Mouse (Mus musculus) hindlimb bud, embryonic 11.5 days (tissue): ENCODE results near the gene Kctd4.
"Not testable (repeated sequence)": the region's sequence is repeated elsewhere in the genome, so short reads cannot be mapped to it uniquely, and the experiment has no call there.

ENCODE experiments used
- DNase-seq: peaks from one replicate; pipeline ENCODE4 v3.0.0-alpha.2; 2012; ENCODE audit warnings: low read depth, low spot score; ENCODE audit errors: extremely low spot score

Gene Kctd4

DNA sequence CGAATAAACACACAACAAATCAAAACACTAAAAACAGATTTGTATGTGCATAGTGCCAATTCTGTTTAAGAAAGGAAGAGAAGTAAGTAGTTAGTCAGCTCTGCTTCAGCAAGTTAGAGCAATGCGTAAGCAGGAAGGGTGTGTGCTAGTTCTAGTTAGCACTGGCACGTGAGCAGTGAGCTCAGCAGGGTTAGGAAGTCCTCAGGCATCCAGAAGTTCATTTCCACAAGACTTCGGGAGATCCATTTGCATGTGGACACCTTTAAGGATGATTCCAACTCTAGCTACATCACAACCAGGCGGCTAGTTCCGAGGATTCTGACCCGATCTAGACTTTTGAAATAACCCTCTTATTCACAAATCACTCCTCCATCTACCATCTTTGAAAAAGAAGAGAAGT, at the start of gene Kctd4:
Kctd4 (plus strand) TSS at position 244 of the 400 bp plus-strand sequence.
- DNase-seq: no peak

DNA sequence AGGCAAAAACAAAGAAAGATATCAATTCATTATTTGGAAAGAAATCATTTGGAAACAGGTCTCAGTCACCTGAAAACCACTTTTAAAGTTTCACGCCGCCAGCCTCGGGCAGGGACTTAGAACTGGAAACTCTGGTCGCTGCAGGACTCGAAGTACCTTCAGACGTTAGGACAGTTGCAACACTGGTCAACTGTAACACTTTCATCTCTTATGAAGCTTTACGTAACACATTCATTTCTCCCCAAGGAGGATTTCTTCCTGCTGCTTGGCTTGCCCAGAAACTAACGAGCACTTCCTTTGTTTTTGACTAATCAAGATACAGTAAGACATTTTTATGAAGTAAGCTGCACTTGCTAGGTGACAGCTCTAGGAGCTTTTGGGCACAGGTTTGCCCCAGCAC, 47.9 kb upstream of the Kctd4 start:
- no peak for DNase-seq

DNA sequence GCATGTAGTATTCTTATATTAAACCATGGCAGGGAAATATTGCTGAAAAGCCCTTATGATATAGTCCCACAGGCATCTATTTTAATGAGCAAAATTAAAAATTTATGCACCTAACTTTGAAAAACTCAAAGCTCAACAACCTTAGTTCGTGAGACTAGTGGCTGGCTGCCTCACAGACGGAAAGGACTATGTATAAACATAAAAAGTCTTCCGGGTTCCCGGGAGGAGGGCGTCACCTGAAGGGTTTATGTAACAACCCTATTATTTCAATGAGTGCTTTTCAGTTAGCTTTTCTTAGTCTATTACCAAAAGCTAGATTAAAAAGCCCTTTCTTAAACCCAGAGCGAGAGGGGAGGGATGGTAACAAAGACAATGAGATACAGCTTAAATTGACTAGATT, 42.8 kb upstream of the Kctd4 start:
- no peak for DNase-seq

DNA sequence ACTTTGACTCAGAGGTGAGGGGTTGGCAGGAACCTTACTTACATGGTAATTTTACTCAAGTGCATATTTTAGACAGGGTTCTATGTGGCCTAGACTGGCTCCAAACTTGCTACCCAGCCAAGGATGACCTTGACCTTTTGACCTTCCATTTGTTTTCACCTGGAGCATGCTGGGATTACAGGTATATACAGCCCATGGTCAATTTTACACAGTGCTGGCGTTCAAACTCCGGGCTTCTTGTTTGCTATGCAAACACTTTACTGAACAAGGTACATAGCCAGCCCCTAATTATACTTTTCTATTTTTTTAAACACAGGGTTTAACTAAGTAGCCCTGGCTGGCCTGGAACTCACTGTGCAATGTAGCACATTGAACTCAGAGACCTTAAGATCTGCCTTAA, 42.1 kb upstream of the Kctd4 start:
- no peak for DNase-seq

DNA sequence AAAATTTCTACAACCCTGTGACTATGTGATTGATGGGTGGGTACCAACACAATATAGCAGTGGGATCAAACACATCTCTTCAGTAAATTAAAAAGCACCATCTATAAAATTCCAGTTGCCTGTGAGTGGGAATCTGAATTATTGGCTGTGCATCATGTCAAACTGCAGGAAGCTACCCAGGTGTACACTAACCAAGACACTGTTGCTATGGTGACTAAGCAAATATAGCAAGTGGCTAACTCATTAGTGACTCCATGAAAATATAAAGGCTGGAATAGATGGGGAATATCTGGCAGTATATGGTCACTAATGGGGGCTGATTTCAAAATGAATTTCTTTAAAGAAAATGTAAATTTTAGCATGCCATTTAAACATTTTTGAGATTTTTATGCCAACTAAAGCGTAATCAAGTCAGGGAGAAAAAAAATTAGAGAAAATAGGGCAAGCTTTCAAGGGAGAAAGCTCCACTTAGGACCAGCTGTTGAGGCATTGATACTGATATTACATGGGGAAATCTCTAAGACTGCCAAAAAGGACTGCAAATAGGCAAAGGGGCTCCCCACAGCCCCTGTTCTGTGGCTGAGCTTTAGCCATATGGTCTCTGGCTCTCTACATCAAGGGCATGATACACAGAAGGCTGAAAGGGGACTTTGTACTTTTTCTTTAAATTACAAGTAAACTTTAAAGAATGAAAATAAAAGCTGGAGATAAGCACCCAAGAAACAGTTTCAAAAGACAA, 31.3 kb upstream of the Kctd4 start:
- no peak for DNase-seq

DNA sequence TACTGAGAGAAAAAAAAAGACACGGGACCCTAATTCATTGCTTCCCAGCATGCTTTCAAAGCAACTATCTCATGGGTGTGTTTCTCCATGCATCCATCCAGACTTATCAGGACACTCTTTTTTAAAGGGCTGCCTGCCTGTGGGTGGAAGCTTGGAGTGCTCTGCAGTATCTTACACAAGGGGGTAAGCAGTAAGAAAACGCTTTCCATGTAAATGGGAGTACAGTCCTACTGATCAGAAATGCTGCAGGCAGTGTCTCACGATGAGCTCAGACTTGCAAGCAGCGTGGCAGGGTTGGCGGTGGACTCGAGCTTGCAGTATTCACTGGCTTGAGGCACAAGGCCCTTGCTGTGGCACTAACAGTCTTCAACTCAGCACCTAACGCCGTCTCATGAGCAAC, 25.1 kb upstream of the Kctd4 start:
- DNase-seq: not testable (repeated sequence)

DNA sequence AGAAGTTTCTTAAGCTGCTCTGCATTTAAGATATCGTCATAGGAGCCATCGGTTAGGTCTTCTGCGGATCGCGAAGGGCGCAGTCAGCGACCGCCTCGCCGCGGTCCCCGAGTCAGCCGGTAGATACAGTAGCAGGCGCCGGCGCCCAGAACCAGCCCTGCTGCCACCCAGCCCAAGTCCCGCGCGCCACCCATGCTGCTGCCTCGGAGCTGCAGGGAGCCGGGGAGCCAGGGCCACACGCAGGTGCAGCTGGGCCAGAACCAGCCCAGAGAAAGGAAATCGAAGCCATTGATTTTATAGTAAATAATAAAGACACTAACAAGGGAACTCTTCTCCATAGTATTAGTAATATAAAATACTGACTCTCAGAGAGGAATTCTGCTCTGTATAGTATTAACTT, 23.5 kb upstream of the Kctd4 start:
- no peak for DNase-seq

DNA sequence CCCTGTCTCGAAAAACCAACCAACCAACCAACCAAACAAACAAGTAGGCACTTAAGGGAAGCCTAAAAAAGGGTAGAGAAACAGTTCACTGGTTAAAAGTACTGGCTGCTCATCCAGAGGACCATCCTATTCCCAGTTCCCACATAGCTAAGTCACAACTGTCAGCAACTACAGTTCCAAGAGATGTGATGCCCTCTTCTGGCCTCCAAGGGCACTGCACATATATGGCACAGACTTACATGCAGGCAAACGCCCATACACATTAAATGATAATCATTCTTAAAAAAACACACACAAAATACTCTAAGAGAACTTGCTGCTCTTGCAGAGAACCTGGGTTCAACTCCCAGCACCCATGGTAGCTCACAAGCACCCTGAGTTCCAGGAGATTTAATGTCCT, 20.4 kb upstream of the Kctd4 start:
- DNase-seq: no peak

DNA sequence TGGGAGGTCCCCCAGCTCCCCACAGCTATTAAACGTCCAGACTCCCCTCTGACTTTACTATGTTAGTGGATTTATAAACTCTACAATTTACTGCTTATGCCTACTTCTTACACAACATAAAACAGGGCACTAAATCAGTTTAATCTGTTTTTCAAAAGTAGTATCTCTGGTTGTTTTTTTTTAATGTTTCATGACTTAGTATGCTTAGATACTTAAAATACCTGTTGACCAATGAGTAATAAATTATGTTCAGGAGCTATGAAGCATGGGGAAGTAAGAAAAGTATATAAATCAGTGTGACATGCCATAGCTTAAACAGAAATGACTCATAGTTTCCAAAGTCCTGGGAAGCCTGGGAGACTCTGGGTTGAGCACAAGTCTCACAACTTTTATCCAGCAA, 17.1 kb upstream of the Kctd4 start:
- no peak for DNase-seq

DNA sequence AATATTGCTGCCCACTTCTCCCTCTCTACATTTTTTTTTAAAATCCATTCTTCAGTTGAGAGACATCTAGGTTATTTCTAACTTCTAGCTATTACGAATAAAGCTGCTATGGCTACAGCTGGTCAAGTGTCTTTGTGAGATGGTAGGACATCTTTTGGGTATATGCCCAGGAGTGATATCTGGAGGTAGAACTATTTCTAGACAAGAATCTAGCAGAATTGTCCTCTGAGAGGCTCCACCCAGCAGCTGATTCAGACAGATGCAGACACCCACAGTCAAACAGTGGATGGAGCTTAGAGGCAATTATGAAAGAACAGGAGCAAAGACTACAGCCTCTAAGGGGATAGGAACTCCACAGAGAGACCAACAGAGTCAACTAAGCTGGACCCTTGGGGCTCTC, 13.3 kb upstream of the Kctd4 start:
- DNase-seq: no peak

DNA sequence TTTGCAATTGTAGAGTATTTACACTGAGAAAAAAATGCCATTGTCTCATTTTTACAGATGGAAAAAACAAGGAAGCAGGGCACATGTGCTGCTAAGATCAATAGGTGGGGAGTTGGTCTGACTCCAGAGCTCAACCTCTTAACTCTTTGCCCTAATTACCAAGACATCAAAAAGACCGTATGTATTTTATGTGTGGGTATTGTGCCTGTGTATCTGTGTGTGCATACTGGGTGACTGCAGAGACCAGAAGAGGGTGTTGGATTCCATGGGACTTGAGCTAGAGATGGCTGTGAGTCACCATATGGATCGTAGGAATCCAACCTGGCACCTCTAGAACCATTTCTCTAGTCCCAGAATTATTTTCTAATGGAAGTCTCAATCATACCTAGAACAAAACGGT, 12.4 kb upstream of the Kctd4 start:
- DNase-seq: no peak

DNA sequence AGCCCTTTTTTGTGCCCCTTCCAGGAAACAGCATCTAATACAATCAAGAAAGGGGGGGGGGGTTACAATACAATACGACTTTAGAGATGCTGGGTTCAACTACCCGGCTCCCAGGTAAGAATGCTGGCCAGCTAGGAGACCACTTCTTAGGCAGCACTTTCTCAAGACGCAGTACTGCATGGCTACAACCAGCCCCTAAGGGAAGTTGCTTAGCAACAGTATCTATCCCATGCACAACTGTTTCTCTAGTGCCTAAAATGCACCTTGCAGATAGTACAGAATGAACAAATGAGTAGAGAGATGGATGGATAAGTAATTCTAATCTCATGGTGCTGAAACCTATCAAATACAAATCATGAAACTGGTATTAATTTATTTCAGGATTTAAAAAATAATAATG, 7.1 kb upstream of the Kctd4 start:
- no peak for DNase-seq

DNA sequence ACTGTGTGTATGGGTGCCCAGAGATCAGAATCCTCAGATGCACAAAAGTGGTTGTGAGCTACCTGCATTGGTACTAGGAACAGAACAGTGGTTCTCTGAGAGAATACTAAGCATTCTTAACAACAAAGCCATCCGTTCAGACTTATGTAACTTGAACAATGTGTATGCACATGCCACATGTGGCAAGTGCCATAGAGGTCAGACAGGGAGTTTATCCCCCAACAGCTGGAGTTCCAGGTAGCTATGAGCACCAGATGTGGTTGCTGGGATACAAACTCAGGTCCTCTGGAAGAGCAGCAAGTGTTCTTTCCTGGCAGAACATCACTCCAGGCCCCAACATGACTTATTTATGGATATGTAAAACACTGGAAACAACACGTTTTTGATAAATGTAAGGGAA, 1.8 kb upstream of the Kctd4 start:
- DNase-seq: peak; percentile 63

DNA sequence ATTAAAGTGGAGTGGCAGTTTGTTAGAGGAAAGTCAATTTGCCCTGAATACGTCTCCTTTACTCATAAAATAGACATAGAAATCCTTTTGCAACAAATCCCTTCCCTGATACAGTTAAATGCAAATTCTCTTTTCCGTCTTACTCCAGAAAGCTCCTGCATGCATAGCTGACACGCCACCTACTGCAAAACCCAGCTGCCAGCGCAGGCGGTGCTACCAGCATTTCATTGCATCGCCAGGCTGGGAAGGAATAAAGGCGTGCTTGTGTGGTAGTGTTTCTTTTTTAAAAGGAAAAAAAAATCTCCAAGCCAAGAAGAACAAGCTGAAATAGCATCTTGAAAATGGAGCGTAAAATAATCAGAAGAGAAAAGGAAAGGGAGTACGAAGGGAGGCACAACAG, 7.4 kb downstream of the Kctd4 start:
- no peak for DNase-seq

DNA sequence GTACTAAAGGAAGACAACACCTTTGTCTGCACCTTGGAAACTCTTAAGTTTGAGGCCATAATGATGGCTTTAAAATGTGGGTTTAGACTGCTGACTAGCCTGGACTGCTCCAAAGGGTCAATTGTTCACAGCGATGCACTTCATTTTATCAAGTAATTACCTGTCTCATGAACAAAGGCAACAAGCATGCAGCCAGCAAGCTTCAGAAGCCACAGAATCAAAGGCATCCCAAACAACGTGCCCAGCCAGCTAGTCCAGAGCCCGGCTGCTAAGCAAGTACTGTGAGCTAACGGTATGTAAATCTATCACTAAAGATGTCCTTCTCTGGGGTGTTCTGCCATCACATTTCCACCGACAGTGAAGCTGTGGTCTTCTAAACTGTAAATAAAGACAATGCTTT, 8.4 kb downstream of the Kctd4 start:
- DNase-seq: no peak

DNA sequence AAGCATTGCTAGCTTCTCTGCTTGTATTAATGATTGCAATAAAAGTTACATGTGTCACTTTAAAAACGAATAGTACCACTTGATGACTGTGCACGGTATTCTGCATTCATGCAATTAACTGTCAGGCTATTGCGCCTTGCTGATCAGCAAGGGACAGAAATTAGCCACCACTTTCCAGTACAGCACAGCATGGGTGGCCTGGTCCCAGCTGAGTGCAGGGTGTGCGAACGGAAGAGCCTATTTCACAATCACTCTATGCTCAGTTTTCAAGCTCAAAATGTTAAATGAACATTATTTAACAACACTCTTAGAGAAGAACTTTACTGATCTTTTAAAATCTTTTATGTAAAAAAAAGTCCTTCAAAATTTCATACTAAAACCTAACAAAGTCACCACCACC, 9.2 kb downstream of the Kctd4 start:
- DNase-seq: no peak

DNA sequence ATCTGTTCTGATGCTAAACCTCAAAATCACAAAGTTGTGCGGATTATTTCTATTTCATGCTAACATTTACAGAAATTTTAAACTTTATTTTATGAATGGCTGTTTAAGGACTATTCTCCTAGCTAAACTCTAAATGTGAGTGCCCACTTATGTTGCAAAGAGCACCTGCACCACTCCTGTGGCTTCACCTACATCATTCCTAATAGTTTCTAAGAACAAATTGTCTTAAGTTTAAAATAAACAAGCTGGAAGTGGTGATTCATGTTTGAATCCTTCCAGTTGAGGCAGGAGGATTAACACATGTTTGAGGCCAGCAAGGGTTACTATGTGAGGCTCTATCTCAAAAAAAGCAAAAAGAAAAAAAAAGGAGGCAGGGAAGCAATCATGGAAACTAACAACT, 9.6 kb downstream of the Kctd4 start:
- no peak for DNase-seq

DNA sequence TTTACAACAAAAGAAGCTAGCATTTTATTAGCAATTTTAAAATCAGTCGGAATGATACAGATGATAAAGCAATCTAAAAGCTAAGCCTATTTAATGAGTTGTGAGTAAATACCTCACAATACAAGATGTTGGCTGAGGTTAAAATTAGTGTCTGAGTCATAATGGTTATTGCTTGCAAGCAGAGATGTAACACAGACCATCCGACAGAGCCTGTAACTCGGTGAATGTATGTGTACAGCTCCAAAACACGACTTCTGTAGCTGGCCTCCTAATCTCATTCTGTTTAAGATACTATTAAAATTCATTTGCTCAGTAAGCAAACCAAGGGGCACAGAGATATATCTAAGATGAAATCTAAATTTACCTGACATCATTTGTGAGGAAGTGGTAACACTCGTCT, 12.5 kb downstream of the Kctd4 start:
- DNase-seq: no peak

DNA sequence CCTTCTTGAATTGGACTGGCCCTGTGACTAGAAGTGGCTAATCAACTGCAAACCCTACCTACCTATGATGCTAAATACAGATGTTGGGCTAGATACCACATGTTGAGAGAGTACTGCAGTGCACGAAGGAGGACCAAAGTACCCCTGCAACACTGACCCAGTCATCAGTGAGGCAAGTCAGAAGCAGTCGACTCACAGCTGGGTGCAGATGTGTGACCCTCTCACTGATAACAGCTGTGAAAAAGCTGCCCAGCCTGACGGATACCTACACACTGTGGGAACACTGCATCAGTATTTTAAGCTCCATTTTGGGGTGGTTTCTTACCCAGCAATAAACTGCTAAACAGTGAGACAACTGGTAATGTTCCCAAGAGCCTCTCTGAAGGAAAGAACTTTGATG, 21.3 kb downstream of the Kctd4 start:
- no peak for DNase-seq

DNA sequence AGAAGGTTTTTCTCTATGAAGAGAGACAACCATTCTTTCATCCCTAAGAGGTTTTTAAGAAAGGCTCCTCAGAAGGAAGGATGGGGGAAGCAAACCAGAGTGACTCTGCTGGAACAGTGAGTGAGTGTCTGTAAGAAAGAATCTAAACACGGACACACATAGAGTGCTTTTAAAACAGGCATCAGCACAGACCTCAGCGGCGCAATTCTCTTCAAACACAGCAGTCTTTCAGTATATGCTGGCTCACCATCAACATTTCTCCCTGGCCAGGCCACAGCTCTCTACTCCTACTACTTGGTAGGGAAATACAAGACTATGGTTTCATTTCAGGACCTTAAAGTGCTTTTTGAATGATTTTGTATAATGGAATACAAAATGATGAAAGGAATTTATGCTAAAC, 26.4 kb downstream of the Kctd4 start:
- no peak for DNase-seq

DNA sequence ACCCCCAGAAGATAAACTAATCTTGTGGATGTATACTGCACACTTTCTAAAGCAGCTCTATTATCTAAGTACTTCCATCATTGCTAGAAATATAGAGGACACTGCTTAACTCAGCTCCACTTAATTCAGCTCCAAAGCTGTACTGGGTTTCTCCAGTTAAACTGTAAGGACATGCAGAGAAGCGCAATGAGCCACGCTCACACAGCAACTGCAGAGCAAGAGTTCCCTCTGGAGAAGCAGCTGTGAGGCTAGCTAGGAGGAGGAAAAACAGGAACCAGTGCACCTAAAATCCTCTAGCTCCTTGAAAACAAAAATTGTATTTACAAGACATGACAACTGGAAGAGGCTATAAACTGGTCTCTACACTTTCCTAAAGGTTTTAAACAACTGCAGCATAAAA, 29.1 kb downstream of the Kctd4 start:
- no peak for DNase-seq

DNA sequence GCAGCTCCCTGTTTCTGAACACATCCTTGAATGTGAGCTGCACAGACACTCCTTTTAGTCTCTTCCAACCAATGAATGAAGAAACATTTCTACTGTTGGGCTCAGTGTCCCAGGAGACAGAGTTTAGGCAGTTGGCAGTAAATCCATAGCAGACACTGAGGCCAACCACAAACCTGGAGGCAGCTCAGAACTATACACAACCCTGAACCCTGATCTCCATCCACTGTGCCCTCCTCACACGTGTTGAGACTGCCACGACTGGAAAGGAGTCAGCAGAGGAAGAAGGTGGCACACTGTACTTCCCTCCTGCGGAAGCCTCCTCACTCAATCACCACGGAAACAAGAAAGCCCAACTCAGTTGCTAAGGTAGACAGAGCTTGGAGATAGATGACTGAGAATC, 30.3 kb downstream of the Kctd4 start:
- DNase-seq: no peak

DNA sequence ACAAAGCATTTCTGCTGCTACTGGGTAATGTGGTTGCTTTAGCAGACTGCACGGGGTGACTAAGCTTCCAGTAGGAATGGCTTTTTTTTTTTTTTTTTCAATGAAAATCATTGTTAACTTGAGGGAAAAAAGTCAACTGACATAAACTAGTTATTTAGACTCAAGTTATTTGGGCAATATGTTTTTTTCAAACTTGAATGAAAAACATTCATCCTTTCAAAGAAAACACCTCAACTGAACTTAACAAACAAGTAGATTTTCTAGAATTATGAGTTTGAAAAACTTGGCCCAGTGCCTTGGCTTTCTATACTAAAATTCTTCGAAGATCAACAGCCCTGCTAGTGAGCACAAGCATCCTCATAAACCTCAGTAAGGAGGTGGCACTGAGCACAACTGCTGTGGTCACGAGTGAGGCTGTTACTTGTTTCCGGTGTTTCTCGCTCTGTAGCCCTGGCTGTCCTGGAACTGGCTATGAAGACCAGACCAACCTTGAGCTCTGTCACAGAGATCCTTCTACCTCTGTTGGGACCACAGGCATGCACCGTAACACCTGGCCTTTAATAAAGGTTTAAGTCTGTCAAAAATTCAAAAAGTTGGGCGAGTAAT, 32.2 kb downstream of the Kctd4 start:
- no peak for DNase-seq
